Mouse (Mus musculus) lung, adult 2 months (tissue): ENCODE data around the gene Prph2. TPM values are rescaled to one million over a fixed set of nuclear protein-coding genes. Genes with fewer than 3 reads are reported as not detected.

ENCODE experiments used
- DNase-seq: peaks from one replicate; pipeline ENCODE4 v3.0.0; 2022
- H3K4me1 ChIP-seq: fragments of 200-500 bp; 2 replicates; pipeline ENCODE4 v1.6.1; 2011; ENCODE audit warnings: low read length; ENCODE audit not compliant: control insufficient read depth, insufficient read depth
- H3K4me3 ChIP-seq: fragments of 200-500 bp; replicated peaks from 2 replicates; pipeline ENCODE3; 2011; ENCODE audit warnings: low read depth, mild to moderate bottlenecking, control low read depth, low read length; ENCODE audit errors: extremely low read depth
- CTCF ChIP-seq: fragments of 200-500 bp; IDR thresholded peaks from 2 replicates; pipeline ENCODE4 v1.5.1; 2011; ENCODE audit warnings: mild to moderate bottlenecking, low read length, control low read depth; ENCODE audit not compliant: insufficient read depth
- POLR2A ChIP-seq: fragments of 200-500 bp; IDR thresholded peaks from 2 replicates; pipeline ENCODE4 v1.6.1; 2011; ENCODE audit warnings: low read depth, mild to moderate bottlenecking, control low read depth, low read length, borderline replicate concordance; ENCODE audit errors: extremely low read depth
- WGBS: fragments of 180-500 bp; shearing (Covaris S2); methylation state at CpG from one replicate; pipeline ENCODE4 v1.1.7; 2018; 5-methylcytosine and 5-hydroxymethylcytosine counted together
- polyA plus RNA-seq: library from polyadenylated mRNA; depleted of rRNA; stranded (reverse); fragments of >200 nt; gene quantifications from 2 replicates; pipeline ENCODE4 v1.2.3, GENCODE M21; 2012; rRNA removed

Prph2 gene
- polyA plus RNA-seq, 1 experiment = not detected

DNA sequence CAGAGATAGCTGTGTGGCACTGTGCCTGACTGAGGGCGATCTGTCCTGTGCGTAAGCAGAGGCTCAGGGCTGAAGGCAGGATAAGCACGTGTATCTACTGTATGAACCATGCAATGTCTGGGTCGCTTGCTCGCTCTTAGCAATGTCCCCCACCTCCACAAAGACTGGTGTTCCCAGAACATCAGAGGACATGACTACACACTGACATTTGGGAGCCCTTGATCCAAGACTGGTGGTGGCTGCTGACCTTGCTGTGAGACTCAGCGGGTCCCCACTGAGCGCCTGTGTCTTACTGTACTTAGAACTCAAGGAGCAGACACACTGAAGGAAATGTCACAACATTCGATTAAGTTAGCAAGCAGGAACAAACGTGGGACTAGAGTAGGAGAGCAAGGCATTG, 36.0 kb downstream of the Prph2 start:
- TF ChIP-seq POLR2A (no peak), CTCF (no peak)
- Histone ChIP-seq H3K4me1 (no peaks in the 10 kb centered on the region), H3K4me3 (no peak overlapping the region)
- DNase-seq = no peak
- WGBS = 93% methylated on average over 9 of the region's 9 CpGs

- WGBS = 91% methylated on average over 2 of the region's 2 CpGs
- TF ChIP-seq CTCF (no peak), POLR2A (no peak)
- no peak for DNase-seq
- no peak overlapping the region for H3K4me3 ChIP-seq
- no peaks in the 10 kb centered on the region for H3K4me1 ChIP-seq
These were observed 47.8 kb downstream of the Prph2 start for GRCm38 (mm10) chr17:46958045-46958444.

DNA sequence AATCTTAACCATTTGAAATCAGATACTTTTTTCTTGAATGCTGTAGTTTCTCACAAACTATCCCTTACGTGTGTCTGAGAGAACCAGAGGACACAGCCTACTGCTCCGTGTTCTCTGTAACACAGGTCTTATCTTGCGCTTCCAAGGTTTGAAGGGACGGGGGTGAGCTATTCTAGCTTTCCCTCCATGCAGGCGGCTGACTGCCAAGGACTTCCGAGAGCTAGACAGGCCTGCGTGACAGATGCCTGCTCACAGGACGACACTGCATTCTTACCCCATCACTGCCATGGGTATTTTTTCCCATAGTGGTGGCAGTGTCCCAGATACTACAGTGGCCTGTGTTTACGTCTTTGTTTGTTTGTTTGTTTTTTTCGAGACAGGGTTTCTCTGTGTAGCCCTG, 50.0 kb downstream of the Prph2 start:
- Histone ChIP-seq H3K4me3 (no peak overlapping the region), H3K4me1 (no peaks in the 10 kb centered on the region)
- DNase-seq = no peak
- TF ChIP-seq POLR2A = no peak
- TF ChIP-seq CTCF = no peak
- 85% methylated on average over 10 of the region's 10 CpGs for WGBS

DNA sequence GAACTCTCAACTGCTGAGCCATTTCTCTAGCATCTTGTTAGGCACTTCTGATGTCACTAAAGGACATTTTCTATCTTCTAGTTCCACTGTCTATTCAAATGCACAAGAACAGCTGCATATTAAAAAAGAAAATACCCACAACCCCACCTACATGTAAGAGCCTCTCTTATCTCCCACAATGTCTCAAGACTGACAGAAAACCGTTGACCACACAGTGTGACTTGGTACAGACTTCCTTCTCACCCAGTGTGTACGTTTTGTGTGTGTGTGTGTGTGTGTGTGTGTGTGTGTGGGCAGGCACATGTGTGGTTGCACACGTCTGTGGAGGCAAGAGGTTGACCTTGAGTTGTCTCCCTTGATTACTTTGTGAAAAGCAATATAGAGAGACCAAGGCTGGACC, 51.9 kb downstream of the Prph2 start:
- Histone ChIP-seq H3K4me3 (no peak overlapping the region), H3K4me1 (no peaks in the 10 kb centered on the region)
- 61% methylated on average over 3 of the region's 3 CpGs for WGBS
- TF ChIP-seq POLR2A = no peak
- no peak for TF ChIP-seq CTCF
- no peak for DNase-seq

DNA sequence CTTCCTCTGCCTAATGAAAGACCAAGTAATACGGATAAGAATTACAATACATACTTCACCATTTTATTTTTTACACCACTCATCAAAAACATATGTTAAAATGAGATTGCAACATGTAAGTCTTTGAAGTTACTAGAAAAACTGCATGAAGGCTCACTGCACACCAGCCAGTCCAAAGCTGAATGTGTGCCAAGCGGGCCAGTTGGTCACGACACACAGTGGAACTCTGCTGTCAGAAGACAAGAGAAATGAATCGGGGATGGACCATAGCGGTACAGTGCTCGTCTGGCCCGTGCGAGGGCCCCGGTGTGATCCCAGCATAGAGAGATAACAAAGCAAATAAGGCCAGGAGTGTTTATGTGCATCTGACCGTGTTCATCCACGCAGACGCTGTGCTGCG, 52.9 kb downstream of the Prph2 start:
- no peak for DNase-seq
- Histone ChIP-seq H3K4me3 (no peak overlapping the region), H3K4me1 (no peaks in the 10 kb centered on the region)
- 83% methylated on average over 13 of the region's 13 CpGs for WGBS
- TF ChIP-seq CTCF (no peak), POLR2A (no peak)

DNA sequence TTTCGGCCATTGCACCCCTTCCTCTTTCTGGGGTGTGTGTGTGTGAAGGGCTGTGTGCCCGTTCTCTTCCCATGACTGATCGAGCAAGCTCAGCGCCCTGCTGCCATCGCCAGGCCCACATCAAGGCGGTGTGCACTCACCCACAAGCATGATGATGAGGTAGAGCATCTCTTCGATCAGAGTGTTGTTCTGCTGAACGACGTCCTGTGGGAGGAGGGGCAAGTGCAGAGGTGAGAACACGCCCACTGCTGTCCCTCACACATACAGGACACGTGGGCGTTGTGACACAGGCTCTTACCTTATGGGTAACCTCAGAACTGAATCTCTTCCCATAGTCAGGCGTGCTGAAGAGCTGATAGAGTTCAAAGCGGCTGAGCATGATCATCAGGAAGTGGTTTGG, 56.6 kb downstream of the Prph2 start:
- H3K4me3 ChIP-seq = no peak overlapping the region
- no peaks in the 10 kb centered on the region for H3K4me1 ChIP-seq
- no peak for TF ChIP-seq CTCF
- TF ChIP-seq POLR2A = no peak
- WGBS = 79% methylated on average over 14 of the region's 14 CpGs
- no peak for DNase-seq

GRCm38 (mm10) chr17:46972603-46973002, 62.3 kb downstream of the Prph2 start:
- no peaks in the 10 kb centered on the region for H3K4me1 ChIP-seq
- H3K4me3 ChIP-seq = no peak overlapping the region
- TF ChIP-seq CTCF (no peak), POLR2A (no peak)
- no peak for DNase-seq
- 92% methylated on average over 7 of the region's 7 CpGs for WGBS

Other genes with a start within 250 kb of the Prph2 start
- gene Rrp36, start 236.1 kb upstream of the Prph2 start, polyA plus RNA-seq = 27.3 and 30.8 TPM in 2 replicates
- gene Mea1, start 231.7 kb upstream of the Prph2 start, polyA plus RNA-seq = 48.2 and 55.7 TPM in 2 replicates
- gene Klhdc3, start 229.5 kb upstream of the Prph2 start, polyA plus RNA-seq = 68.4 and 78.1 TPM in 2 replicates
- 44.4 and 53.8 TPM in 2 replicates for gene Ppp2r5d, start 205.3 kb upstream of the Prph2 start, polyA plus RNA-seq
- gene Pex6, start 199.0 kb upstream of the Prph2 start, polyA plus RNA-seq = 60.6 and 80.4 TPM in 2 replicates
- 13.4 and 14.1 TPM in 2 replicates for gene Gnmt, start 181.3 kb upstream of the Prph2 start, polyA plus RNA-seq
- 54.9 and 59.7 TPM in 2 replicates for gene Cnpy3, start 158.2 kb upstream of the Prph2 start, polyA plus RNA-seq
- not detected in 2 replicates for gene Ptcra, start 146.7 kb upstream of the Prph2 start, polyA plus RNA-seq
- 65.3 and 79.1 TPM in 2 replicates for gene 2310039H08Rik, start 137.8 kb upstream of the Prph2 start, polyA plus RNA-seq
- 14.3 and 21.6 TPM in 2 replicates for gene Rpl7l1, start 127.8 kb upstream of the Prph2 start, polyA plus RNA-seq
- 11.8 and 16.3 TPM in 2 replicates for gene Bicral, start 52.0 kb upstream of the Prph2 start, polyA plus RNA-seq
- gene Tbcc, start 19.8 kb upstream of the Prph2 start, polyA plus RNA-seq = 17.9 and 20.8 TPM in 2 replicates
- gene Ubr2, start 100.1 kb downstream of the Prph2 start, polyA plus RNA-seq = 27.0 and 31.2 TPM in 2 replicates